Mouse (Mus musculus): ENCODE measurements around the gene Ints6l.

Gene Ints6l

DNA sequence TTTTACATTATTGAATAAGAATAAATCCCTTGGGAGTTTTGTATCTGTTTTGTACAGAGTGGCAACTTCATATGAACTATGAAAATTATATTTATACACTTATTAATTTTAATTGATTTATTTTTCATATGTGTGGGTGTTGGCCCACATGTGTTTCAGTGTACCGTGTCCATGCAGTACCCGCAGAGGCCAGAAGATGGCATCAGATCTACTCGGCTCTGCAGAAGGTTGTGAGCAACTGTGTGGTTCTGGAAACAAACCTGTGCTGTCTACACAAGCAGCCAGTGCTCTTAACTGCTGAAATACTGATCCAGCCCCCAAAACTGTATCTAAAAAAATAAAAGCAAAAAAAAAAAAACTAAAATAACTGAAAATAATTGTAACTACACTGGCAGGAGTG, 76.6 kb downstream of the Ints6l start:
- peak; percentile 74 to 78 for DNase-seq

DNA sequence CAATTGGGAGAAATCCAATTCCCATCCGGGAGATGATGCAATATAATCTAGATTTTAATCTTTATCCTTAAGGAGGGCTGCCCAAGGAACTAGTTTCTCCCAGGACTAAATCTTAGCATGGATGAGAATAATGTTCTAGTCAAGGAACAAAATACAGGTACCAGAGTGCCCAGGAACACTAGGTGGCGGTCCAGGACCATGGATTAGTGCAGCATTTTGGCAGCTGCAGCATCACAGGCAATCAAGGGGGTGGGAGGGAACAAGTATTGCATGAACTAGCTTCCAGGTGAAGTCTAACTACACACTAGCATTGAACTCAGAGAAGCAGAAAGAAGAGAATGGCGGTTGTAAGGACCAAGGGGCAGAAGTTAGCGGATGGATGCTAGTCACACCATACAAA, 82.5 kb downstream of the Ints6l start:
- peak; percentile 50 to 56 for DNase-seq

DNA sequence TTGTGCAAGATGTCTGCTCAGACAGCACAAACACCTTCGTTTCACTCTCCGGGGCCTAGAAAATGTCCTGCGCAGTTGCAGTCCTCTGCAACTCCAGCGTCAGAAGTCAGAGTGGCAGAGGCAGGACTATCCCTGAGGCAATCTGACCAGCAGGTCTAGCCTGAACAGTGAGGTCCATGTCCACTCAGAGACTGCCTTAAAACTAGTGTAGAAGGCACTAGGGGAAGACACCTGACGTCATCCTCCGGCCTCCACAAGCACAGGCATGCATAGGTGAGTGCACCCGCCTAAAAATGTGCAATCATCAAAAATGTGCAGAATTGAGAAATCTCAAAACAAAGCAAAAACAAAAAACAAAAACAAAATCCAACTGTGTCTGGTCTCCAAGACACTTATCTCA, 94.8 kb downstream of the Ints6l start, which contains the start of gene Gm648:
Gm648 (minus strand) TSS at position 101 of the 400 bp plus-strand sequence.
- DNase-seq = no peak

DNA sequence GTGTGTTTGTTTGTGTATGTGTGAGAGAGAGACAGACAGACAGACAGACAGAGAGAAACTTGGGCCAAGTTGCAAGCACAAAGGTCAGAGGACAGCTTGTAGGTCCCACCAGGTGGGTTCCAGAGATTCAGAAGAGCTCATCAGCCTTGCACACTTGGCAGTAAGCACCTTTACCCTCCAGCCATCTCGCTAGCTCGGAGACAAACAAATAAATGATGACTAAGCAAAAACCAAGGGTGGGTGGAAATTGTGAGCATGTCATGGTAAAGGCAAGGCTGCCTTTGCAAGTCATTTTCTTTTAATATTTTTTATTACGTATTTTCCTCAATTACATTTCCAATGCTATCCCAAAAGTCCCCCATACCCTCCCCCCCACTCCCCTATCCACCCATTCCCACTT, 98.9 kb downstream of the Ints6l start:
- DNase-seq = no peak
